Mouse (Mus musculus): ENCODE results near the gene P2ry10b. TPM values are rescaled to one million over a fixed set of nuclear protein-coding genes. Genes with fewer than 3 reads are reported as not detected.

Gene P2ry10b
- polyA plus RNA-seq, 1 experiment from 2014 or later: 0.68 TPM

DNA sequence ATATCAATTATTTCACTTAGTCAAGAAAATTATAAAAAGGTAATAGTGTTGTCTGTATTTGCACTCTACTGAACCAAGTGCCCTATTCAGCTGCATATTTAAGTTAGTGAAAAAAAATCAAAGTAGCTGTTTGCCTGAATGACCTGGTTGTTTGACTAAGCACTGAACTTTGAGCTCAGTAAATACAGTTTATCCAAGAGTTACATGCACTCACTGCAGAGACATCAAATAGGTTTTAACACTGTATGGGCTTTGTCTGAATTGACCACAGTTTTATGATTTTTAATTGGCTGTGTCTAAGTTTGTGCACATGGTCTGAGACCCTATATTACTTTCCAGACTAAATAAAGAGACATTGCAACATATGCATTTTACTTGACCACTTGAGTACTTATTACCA lies 20.4 kb downstream of the P2ry10b start:
- Histone ChIP-seq H3K9ac (no peak overlapping the region), H3K4me2 (no peak overlapping the region), H3K27ac (replicated peaks) (no peak overlapping the region), H3K4me1 (replicated peaks) (no peaks in the 10 kb centered on the region), H3K27me3 (no peaks in the 10 kb centered on the region), H3K9me3 (replicated peaks) (no peaks in the 10 kb centered on the region), H3K4me3 (replicated peaks) (no peak overlapping the region), H3K36me3 (replicated peaks) (no peaks in the 10 kb centered on the region)
- no peak for ATAC-seq (ENCODE audit: insufficient read depth)

DNA sequence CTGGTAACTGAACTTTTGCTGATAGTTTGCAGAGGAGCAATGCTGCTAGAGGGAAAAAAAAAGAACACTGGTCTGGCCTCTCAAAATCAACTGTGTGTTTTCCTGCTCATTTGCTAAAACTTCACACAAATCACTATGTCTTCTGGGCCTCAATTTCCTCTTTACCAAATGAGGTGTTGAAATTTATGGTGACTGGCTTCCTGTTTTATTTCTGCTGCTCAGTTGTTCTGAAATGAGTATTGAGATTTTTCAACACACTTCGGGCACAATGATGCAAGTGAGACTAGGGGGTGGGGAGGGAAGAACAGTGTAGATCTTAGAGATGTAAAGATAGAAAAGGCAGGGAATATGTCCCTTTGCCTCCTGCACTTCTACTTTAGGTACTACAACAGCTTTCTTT lies 30.0 kb downstream of the P2ry10b start:
- no peak for ATAC-seq (ENCODE audit: insufficient read depth)
- Histone ChIP-seq H3K27me3 (no peaks in the 10 kb centered on the region), H3K27ac (replicated peaks) (no peak overlapping the region), H3K9ac (no peak overlapping the region), H3K4me2 (no peak overlapping the region), H3K4me3 (replicated peaks) (no peak overlapping the region), H3K36me3 (replicated peaks) (no peaks in the 10 kb centered on the region), H3K9me3 (replicated peaks) (no peaks in the 10 kb centered on the region), H3K4me1 (replicated peaks) (no peaks in the 10 kb centered on the region)
- WGBS (ENCODE audit: insufficient replicate concordance): 17% methylated on average over 1 of the region's 1 CpGs

GRCm38 (mm10) chrX:107217577-107218090 lies 68.9 kb downstream of the P2ry10b start:
- Histone ChIP-seq H3K4me1 (replicated peaks) (no peaks in the 10 kb centered on the region), H3K36me3 (replicated peaks) (no peaks in the 10 kb centered on the region), H3K4me2 (no peak overlapping the region), H3K9ac (no peak overlapping the region), H3K27me3 (no peaks in the 10 kb centered on the region), H3K27ac (replicated peaks) (no peak overlapping the region), H3K9me3 (replicated peaks) (no peaks in the 10 kb centered on the region), H3K4me3 (replicated peaks) (no peak overlapping the region)
- 71% methylated on average over 2 of the region's 2 CpGs for WGBS (ENCODE audit: insufficient replicate concordance)
- ATAC-seq (ENCODE audit: insufficient read depth): no peak

Other genes starting within 250 kb of the P2ry10b start
- 1.4 and 1.7 TPM in 2 replicates for gene Lpar4, start 228.3 kb upstream of the P2ry10b start, polyA plus RNA-seq (2015; fragmentation: Nextera tagmentation; extraction: Ambion mirVana)
- 0.05 and 0.06 TPM in 2 replicates for gene P2ry10, start 60.4 kb upstream of the P2ry10b start, polyA plus RNA-seq (2015; fragmentation: Nextera tagmentation; extraction: Ambion mirVana)
- gene Gpr174, start 107.0 kb downstream of the P2ry10b start, polyA plus RNA-seq (2015; fragmentation: Nextera tagmentation; extraction: Ambion mirVana): 0.12 and 0.15 TPM in 2 replicates